Mouse (Mus musculus) forebrain, embryonic 11.5 days (tissue): Measurements from ENCODE around the gene Gm9747. TPM values are rescaled to one million over a fixed set of nuclear protein-coding genes. Genes with fewer than 3 reads are reported as not detected.

Source experiments
- ATAC-seq: fragments of 200-750 bp; cut with Nextera tagmentation; replicated peaks from 2 replicates; pipeline ENCODE4 v1.8.0; 2017; ENCODE audit warnings: moderate TSS enrichment; ENCODE audit not compliant: low FRiP score
- DNase-seq: peaks from one replicate; pipeline ENCODE4 v3.0.0-alpha.2; 2017; ENCODE audit warnings: low spot score
- H3K27ac ChIP-seq: fragments of 300-500 bp; sonication (generic); 2 replicates; pipeline ENCODE4 v1.5.1; 2014; ENCODE audit warnings: low read depth, low read length
- H3K27me3 ChIP-seq: fragments of 300-500 bp; sonication (generic); 2 replicates; pipeline ENCODE4 v1.6.1; 2014; ENCODE audit warnings: mild to moderate bottlenecking, low read length, mixed read lengths; ENCODE audit not compliant: control insufficient read depth, insufficient read depth
- H3K36me3 ChIP-seq: fragments of 300-500 bp; sonication (generic); 2 replicates; pipeline ENCODE4 v1.6.1; 2014; ENCODE audit warnings: mild to moderate bottlenecking, low read length, moderate library complexity, mixed read lengths; ENCODE audit not compliant: control insufficient read depth, insufficient read depth
- H3K4me1 ChIP-seq: fragments of 300-500 bp; sonication (generic); replicated peaks from 2 replicates; pipeline ENCODE4 v1.6.1; 2014; ENCODE audit warnings: low read length, mixed read lengths; ENCODE audit not compliant: control insufficient read depth, insufficient read depth
- H3K4me2 ChIP-seq: fragments of 300-500 bp; sonication (generic); 2 replicates; pipeline ENCODE4 v1.6.1; 2014; ENCODE audit warnings: low read depth, mild to moderate bottlenecking, low read length, moderate library complexity, mixed read lengths; ENCODE audit not compliant: severe bottlenecking
- H3K4me3 ChIP-seq: fragments of 300-500 bp; sonication (generic); 2 replicates; pipeline ENCODE4 v1.5.1; 2014; ENCODE audit warnings: low read depth, low read length
- H3K9ac ChIP-seq: fragments of 300-500 bp; sonication (generic); 2 replicates; pipeline ENCODE4 v1.6.1; 2014; ENCODE audit warnings: low read length
- H3K9me3 ChIP-seq: fragments of 300-500 bp; sonication (generic); 2 replicates; pipeline ENCODE4 v1.6.1; 2016; ENCODE audit warnings: low read length, mixed read lengths; ENCODE audit not compliant: control insufficient read depth
- WGBS: fragments of 180-500 bp; shearing (Covaris S2); extraction: QIAGEN DNeasy Blood & Tissue Kit; methylation state at CpG from one replicate; pipeline ENCODE4 v1.1.7; 2014; 5-methylcytosine and 5-hydroxymethylcytosine counted together
- polyA plus RNA-seq: library from polyadenylated mRNA; unstranded; fragments of >200 nt; fragmentation: Nextera tagmentation; extraction: Ambion mirVana; gene quantifications from 2 replicates; pipeline ENCODE4 v1.2.1, GENCODE M21; 2014

Gm9747 gene
- 40.2 and 42.7 TPM in 2 replicates for polyA plus RNA-seq

DNA sequence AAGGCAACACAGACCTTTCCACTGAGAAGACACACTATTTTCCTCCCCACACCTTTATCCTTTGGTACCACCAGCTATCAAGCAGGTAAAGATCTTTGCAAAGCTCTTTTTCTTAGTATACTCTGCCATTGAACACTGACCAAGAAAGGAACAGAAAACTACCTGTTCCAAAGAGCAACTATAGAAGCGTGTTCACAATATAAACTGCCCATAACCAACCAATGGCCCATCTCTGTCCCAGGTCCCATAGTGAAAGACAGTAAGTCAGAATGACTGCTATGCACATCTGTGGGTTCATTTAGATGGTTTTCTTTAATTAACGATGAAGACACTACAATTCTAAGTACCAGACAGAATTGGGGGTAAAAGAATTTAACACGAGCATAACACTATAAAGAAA, at the start of gene Gm9747:
Gm9747 (plus strand) TSS at position 301 of the 400 bp plus-strand sequence.
- H3K36me3 ChIP-seq, result peaks cover 4% of the 10 kb centered on the region; the same call in 1 of the 2 replicates
- no peak within 1 kb of the TSS for H3K4me3 ChIP-seq
- H3K9ac ChIP-seq, result no peak within 1 kb of the TSS
- H3K4me1 ChIP-seq, result no peaks in the 10 kb centered on the region
- no peaks in the 10 kb centered on the region for H3K27me3 ChIP-seq
- no peak within 1 kb of the TSS for H3K4me2 ChIP-seq
- no peak for DNase-seq
- H3K27ac ChIP-seq, result no peak within 1 kb of the TSS
- no peaks in the 10 kb centered on the region for H3K9me3 ChIP-seq
- 97% methylated on average over 3 of the region's 3 CpGs for WGBS
- ATAC-seq, result no peak

DNA sequence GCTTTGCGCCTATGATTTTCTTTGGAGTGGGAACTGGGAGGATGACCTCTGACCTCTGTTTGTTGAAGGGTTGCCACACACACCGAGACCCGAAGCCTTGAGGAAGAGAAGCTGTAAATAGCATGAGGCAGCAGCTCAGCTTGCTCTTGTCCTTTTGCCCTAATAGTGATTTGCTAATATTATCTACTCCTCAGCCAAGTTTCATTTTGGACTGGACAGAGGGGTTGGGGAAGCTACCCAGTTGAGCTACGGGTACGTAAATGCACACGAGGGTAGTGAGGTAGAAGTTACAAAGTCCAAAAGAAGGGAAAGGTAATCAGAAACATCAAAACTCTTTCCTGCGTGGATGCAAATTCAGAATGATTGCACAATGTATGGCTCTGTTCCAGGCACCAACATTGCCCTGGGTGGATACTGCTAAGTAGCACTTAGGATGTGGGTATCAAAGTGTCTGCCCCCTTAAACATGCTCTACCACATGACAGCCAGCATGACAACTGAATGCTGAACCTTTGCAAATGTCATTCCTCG, 48.9 kb upstream of the Gm9747 start:
- ATAC-seq (no peak), DNase-seq (no peak)
- Histone ChIP-seq H3K9ac (no peak overlapping the region), H3K27me3 (no peaks in the 10 kb centered on the region), H3K36me3 (no peaks in the 10 kb centered on the region), H3K27ac (no peak overlapping the region), H3K9me3 (no peaks in the 10 kb centered on the region), H3K4me1 (no peaks in the 10 kb centered on the region), H3K4me2 (no peak overlapping the region), H3K4me3 (no peak overlapping the region)
- WGBS, result 82% methylated on average over 8 of the region's 8 CpGs

DNA sequence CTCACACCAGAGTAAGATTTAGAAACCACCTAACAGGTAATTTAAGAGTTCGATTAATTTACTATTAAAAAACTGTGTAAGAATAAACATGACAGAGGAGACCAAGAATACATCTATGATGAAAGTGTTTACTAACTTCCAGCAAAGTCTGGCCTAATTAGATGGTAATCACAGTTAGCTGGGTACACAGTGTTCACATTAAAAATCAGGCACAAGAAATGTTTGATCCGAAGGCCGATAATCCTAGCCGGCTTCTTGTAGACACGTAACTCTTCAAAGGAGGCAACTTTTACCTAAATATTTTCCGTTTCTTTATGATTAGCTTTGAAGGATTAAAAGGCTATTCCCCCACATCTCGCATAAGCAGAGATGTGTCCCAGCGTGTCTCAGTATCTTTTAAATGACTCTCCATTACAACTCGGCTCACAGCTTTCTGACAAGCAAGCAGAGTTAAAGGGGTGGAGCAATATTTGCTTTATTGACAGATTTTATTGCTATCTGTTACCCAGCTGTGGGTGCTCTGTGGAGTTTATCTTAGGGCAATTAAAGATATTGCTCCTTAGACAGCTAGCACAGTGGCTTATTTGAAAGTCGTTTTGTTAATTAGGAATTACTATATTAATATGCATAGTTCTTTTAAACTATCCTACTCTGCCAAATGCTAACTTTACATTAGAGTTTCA, 44.2 kb upstream of the Gm9747 start:
- H3K27me3 ChIP-seq, result no peaks in the 10 kb centered on the region

DNA sequence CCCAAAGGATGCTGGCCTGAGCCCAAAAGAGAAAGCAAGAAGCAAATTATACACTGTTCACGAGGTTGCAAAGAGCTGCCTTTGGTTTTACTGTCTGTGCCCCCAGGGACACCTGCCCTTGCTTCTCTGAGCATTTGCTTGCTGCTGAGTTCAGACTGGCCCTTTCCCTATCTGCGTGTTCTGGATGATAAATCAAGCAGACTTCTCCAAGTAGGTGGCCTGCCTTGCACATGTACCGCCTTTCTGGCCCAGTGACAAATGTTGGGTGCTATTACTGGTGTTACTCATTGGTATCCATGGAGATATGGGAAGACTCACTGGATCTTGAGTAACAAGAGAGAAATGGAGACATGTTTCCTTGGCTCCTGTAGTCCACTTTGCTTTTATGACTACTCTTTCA, 43.4 kb upstream of the Gm9747 start:
- Histone ChIP-seq H3K36me3 (no peaks in the 10 kb centered on the region), H3K4me1 (no peaks in the 10 kb centered on the region), H3K4me2 (no peak overlapping the region), H3K4me3 (no peak overlapping the region), H3K9ac (no peak overlapping the region), H3K9me3 (no peaks in the 10 kb centered on the region), H3K27me3 (no peaks in the 10 kb centered on the region), H3K27ac (no peak overlapping the region)
- no peak for DNase-seq
- no peak for ATAC-seq
- 80% methylated on average over 3 of the region's 3 CpGs for WGBS

More for the DNA sequence above, 44.2 kb upstream of the Gm9747 start:
- H3K36me3 ChIP-seq, result no peaks in the 10 kb centered on the region
- H3K27ac ChIP-seq, result no peak overlapping the region
- no peak overlapping the region for H3K4me3 ChIP-seq
- no peak overlapping the region for H3K9ac ChIP-seq
- H3K4me2 ChIP-seq, result no peak overlapping the region
- H3K9me3 ChIP-seq, result no peaks in the 10 kb centered on the region
- ATAC-seq (no peak), DNase-seq (no peak)
- no peaks in the 10 kb centered on the region for H3K4me1 ChIP-seq
- WGBS, result 88% methylated on average over 10 of the region's 10 CpGs

DNA sequence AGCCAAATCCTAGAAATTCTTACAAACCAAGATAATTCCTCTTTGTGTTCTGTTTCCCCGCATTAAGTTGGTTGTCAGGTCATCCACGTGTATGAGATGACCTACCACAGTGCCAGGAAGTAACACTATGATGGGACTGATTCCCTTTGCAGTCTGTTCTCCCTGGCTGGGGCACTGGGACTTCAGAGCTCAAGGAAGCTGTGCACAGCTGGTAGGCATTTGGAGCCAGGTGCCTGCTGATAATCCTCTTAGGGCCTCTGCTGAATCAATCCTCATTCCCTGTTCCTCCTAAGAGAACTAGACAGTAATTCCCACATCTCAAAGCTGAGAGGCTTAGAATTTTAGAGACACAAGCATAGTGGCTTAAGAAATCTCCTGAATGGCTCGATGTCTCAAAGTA, 41.3 kb upstream of the Gm9747 start:
- no peak for ATAC-seq
- no peak overlapping the region for H3K27ac ChIP-seq
- WGBS, result 19% methylated on average over 3 of the region's 3 CpGs

DNA sequence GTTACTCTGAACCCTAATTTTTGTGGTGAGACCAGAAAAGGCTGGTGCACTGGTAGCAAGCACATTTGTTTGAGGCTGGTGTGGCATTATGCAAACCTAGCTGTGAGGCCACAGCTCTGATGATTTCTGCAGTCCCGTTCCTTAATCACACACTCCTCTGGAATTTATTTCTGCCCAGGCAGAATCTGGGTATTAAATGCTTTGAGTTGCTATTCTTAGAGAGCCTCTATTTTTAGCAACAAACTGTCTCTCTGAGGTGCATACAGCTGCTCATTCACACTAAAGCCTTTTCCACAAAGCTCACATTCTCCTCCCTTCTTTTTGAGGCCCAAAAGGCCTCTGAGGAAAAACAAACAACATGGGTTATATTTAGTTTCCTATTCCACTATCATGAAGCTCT, 33.0 kb upstream of the Gm9747 start:
- Histone ChIP-seq H3K27ac (no peak overlapping the region), H3K9me3 (no peaks in the 10 kb centered on the region), H3K9ac (no peak overlapping the region), H3K4me3 (no peak overlapping the region), H3K36me3 (no peaks in the 10 kb centered on the region), H3K27me3 (no peaks in the 10 kb centered on the region), H3K4me2 (no peak overlapping the region), H3K4me1 (no peaks in the 10 kb centered on the region)
- WGBS, result 32% methylated on average over 1 of the region's 1 CpGs
- DNase-seq, result no peak
- no peak for ATAC-seq

More for the DNA sequence above, 41.3 kb upstream of the Gm9747 start:
- Histone ChIP-seq H3K9ac (no peak overlapping the region), H3K36me3 (no peaks in the 10 kb centered on the region), H3K4me3 (no peak overlapping the region), H3K4me1 (no peaks in the 10 kb centered on the region), H3K27me3 (no peaks in the 10 kb centered on the region), H3K9me3 (no peaks in the 10 kb centered on the region), H3K4me2 (no peak overlapping the region)
- DNase-seq, result no peak

DNA sequence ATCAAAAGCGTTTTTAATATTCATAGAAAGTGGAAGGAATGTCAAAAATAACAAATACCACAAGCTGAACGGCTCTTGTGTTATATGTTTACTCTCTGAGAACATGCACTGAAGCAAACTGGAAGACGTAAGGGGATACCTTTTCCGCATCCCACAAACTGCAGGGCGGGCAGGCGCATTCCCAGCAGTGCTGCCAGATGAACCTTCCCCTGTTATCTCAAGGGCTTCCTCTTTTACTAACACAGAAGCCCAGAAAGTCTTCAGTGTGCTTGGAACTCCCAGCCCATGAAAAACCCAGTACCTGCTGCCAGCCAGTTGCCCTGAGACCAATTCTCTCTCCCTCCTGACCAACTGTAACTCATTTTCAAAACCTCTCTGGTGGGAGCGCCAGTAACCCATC, 32.3 kb upstream of the Gm9747 start:
- Histone ChIP-seq H3K4me2 (no peak overlapping the region), H3K4me1 (no peaks in the 10 kb centered on the region), H3K27ac (no peak overlapping the region), H3K9me3 (no peaks in the 10 kb centered on the region), H3K4me3 (no peak overlapping the region), H3K9ac (no peak overlapping the region), H3K36me3 (no peaks in the 10 kb centered on the region), H3K27me3 (no peaks in the 10 kb centered on the region)
- DNase-seq (no peak), ATAC-seq (no peak)
- WGBS, result 85% methylated on average over 7 of the region's 7 CpGs

DNA sequence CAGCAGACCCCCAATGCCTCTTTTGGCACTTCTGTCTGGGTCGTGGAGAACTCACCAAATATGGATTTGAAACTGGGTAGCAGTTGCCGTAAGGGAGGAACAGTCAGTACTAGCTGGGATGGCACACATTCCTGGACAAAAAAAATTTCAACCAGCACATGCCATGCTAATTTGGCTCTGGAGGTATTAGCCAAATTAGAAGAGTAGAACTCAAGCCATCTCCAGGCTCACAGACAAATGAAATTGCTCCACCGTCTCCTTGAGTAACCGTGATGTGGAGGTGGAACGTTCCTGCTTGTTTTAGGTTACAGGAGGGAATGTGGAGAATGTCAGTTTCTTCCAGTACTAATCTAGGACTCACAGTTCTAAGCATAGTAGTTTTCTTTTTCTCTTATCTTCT, 25.4 kb upstream of the Gm9747 start:
- ATAC-seq, result no peak
- Histone ChIP-seq H3K27ac (no peak overlapping the region), H3K4me2 (no peak overlapping the region), H3K4me1 (no peaks in the 10 kb centered on the region), H3K9ac (no peak overlapping the region), H3K4me3 (no peak overlapping the region), H3K27me3 (no peaks in the 10 kb centered on the region), H3K9me3 (no peaks in the 10 kb centered on the region), H3K36me3 (no peaks in the 10 kb centered on the region)
- DNase-seq, result no peak
- 89% methylated on average over 5 of the region's 5 CpGs for WGBS
